Mouse (Mus musculus) ES-E14 (cell line): ENCODE results near the gene Olfr318.

Source experiments
- CHD2 ChIP-seq: IDR thresholded peaks from 2 replicates; pipeline ENCODE4 v1.6.1; 2014; ENCODE audit warnings: mild to moderate bottlenecking, low read depth, low read length, inconsistent platforms
- HCFC1 ChIP-seq: IDR thresholded peaks from 2 replicates; pipeline ENCODE4 v1.6.1; 2012; ENCODE audit warnings: low read length, inconsistent platforms, borderline replicate concordance; ENCODE audit not compliant: insufficient read depth
- ZNF384 ChIP-seq: IDR thresholded peaks from 2 replicates; pipeline ENCODE4 v1.6.1; 2012; ENCODE audit warnings: low read depth, low read length, inconsistent platforms

GRCm38 (mm10) chr11:58752434-58752833 lies 28.6 kb upstream of the Olfr318 start, which contains the start of gene Olfr316:
- TF ChIP-seq CHD2 (no peak), HCFC1 (no peak), ZNF384 (no peak)
